Mouse (Mus musculus) monocyte, adult 2 months (primary cell): Measurements from ENCODE around the gene Efs.

Experiments used
- DNase-seq, 2 experiments: peaks; one replicate each; pipeline ENCODE4 v3.0.0; 2022; ENCODE audit warnings: low spot score in 2 of 2, low read depth in 1 of 2

The Efs gene

DNA sequence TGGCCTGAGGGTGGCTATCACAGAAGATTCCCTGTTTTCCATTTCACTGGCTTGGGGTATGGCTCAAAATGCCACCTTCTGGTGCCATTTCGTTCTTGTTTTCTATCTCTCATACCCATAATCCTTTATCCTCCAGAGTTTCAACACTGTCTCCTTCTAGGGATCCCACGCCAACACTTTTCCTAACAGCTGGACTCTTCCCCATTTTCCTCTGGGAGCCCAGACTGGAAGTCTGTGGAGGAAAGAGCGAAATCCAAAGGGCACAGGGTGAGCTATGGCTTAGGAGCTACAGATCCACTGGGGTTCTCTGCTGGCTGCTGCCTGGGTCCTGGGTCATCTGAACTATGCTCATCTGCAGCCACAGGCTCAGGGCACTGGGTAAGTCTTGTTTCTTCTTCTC, 51.8 kb downstream of the Efs start:
- no peak for DNase-seq

DNA sequence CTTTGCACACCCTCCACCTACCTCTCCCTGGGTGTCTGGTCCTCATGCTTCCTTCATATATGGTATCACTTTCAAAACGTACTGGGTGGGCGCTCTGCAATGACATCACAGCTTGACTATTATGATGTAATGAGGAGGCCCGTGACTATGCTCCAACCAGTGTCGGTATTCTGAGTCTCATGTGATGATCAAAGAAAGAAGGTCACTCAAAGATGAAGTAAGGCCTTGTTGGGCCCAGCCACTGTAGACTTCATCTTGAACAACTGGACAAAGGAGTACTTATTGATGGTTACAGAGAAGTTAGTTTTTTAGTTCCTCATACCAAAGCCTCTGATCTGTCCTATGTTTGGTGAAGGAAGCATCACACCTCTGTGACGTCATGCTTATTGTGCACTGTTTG, 55.1 kb downstream of the Efs start, which contains the start of gene Homez:
TSS of gene Homez (minus strand) at position 101 of the 400 bp plus-strand sequence.
- no peak for DNase-seq

DNA sequence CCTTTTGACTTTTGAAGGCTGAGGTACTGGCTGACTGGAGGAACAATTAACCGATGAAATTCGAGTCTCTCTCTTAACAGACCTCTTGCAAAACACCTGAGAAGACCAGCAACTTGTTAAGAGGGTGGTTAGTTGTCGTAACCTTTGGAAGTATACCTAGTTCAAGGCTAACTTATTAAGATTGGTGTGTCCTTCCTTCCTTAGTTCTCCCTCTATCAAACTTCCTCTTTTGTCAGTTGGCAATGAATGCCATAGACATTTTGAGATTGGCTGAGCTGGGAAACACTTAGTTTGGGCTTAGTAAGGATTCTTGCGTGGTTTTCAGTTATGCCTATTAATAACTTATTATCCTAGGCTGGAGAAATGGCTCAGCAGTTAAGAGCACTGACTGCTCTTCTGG, 57.9 kb downstream of the Efs start:
- DNase-seq = no peak

DNA sequence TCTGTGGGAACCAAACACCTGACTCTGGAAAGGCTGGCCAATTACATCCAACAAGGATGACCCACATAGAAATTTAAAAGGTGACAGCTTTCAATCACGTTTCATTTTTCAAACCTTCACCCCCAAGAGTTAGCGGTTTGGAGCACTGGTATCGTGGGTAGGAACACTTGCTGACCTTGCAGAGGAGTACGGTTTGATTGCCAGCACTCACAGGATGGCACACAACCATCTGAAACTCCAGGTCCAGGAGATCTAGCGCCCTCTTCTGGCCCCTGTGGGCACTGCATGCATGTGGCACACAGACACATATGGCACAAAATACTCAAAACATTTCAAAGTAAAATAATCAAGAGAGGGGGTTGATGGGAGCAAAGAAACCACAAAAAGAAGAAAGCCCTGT, 59.0 kb downstream of the Efs start:
- peak in 1 of 2 experiments; percentile 28 for DNase-seq
